Mouse (Mus musculus): ENCODE results near the gene Cdc27. TPM values are rescaled to one million over a fixed set of nuclear protein-coding genes. Genes with fewer than 3 reads are reported as not detected.

The Cdc27 gene
- polyA plus RNA-seq, 1 experiment, result 3.2 TPM

DNA sequence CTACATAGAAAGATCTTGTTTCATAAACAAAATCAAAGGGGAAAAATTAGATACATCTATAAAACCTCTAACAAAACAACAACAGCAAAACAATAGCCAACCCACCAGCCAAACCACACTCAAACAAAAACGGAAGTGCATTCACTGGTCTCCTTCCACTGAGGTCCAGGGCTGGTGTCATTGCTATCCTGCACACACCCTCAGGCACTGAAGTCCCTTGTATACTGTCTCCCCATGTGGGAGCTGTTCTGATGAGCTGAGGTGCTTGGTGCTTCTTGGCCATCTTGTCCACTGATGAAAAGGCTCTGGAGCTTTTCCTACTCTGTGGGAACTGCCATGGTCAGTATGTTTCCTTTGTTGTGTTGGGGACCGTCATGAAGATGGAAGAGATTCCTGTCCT lies 38.1 kb upstream of the Cdc27 start:
- Histone ChIP-seq H3K36me3 (ENCODE audit: control insufficient read depth, insufficient read depth, low read length) (no peaks in the 10 kb centered on the region), H3K4me3 (ENCODE audit: extremely low read depth, insufficient read depth, insufficient read length) (no peak overlapping the region), H3K4me1 (ENCODE audit: control insufficient read depth, insufficient read depth, insufficient read length) (no peaks in the 10 kb centered on the region; the same call in 1 of the 2 replicates), H3K27me3 (ENCODE audit: control insufficient read depth, insufficient read depth, low read length) (no peaks in the 10 kb centered on the region), H3K27ac (ENCODE audit: insufficient read depth, low read length) (no peak overlapping the region)
- no peak for DNase-seq (ENCODE audit: low read depth in 1 of 2, low spot score in 2 of 2)
- TF ChIP-seq POLR2A (IDR thresholded peaks at IDR 0.05; ENCODE audit: low read depth, low read length) (no peak), CTCF (IDR thresholded peaks at IDR 0.05; ENCODE audit: extremely low read depth, insufficient read depth, insufficient read length, insufficient replicate concordance) (no peak)
- 96% methylated on average over 2 of the region's 2 CpGs for WGBS

- H3K4me1 ChIP-seq (ENCODE audit: control insufficient read depth, insufficient read depth, insufficient read length), result peaks cover 3% of the 10 kb centered on the region; the same call in 1 of the 2 replicates
- DNase-seq (ENCODE audit: low read depth in 1 of 2, low spot score in 2 of 2), result no peak
- 94% methylated on average over 9 of the region's 9 CpGs for WGBS
- TF ChIP-seq CTCF (IDR thresholded peaks at IDR 0.05; ENCODE audit: extremely low read depth, insufficient read depth, insufficient read length, insufficient replicate concordance), result no peak
- no peak for TF ChIP-seq POLR2A (IDR thresholded peaks at IDR 0.05; ENCODE audit: low read depth, low read length)
- H3K27ac ChIP-seq (ENCODE audit: insufficient read depth, low read length), result no peak overlapping the region
- no peaks in the 10 kb centered on the region for H3K27me3 ChIP-seq (ENCODE audit: control insufficient read depth, insufficient read depth, low read length)
- H3K36me3 ChIP-seq (ENCODE audit: control insufficient read depth, insufficient read depth, low read length), result no peaks in the 10 kb centered on the region
- H3K4me3 ChIP-seq (ENCODE audit: extremely low read depth, insufficient read depth, insufficient read length), result no peak overlapping the region
These were observed 37.5 kb upstream of the Cdc27 start for GRCm38 (mm10) chr11:104587904-104588303.

GRCm38 (mm10) chr11:104585495-104585894 lies 35.1 kb upstream of the Cdc27 start:
- Histone ChIP-seq H3K4me1 (ENCODE audit: control insufficient read depth, insufficient read depth, insufficient read length) (peaks cover 4% of the 10 kb centered on the region; the same call in 1 of the 2 replicates), H3K36me3 (ENCODE audit: control insufficient read depth, insufficient read depth, low read length) (no peaks in the 10 kb centered on the region), H3K4me3 (ENCODE audit: extremely low read depth, insufficient read depth, insufficient read length) (no peak overlapping the region), H3K27me3 (ENCODE audit: control insufficient read depth, insufficient read depth, low read length) (no peaks in the 10 kb centered on the region), H3K27ac (ENCODE audit: insufficient read depth, low read length) (no peak overlapping the region)
- WGBS, result 90% methylated on average over 5 of the region's 5 CpGs
- TF ChIP-seq CTCF (IDR thresholded peaks at IDR 0.05; ENCODE audit: extremely low read depth, insufficient read depth, insufficient read length, insufficient replicate concordance) (no peak), POLR2A (IDR thresholded peaks at IDR 0.05; ENCODE audit: low read depth, low read length) (no peak)
- DNase-seq (ENCODE audit: low read depth in 1 of 2, low spot score in 2 of 2), result no peak

DNA sequence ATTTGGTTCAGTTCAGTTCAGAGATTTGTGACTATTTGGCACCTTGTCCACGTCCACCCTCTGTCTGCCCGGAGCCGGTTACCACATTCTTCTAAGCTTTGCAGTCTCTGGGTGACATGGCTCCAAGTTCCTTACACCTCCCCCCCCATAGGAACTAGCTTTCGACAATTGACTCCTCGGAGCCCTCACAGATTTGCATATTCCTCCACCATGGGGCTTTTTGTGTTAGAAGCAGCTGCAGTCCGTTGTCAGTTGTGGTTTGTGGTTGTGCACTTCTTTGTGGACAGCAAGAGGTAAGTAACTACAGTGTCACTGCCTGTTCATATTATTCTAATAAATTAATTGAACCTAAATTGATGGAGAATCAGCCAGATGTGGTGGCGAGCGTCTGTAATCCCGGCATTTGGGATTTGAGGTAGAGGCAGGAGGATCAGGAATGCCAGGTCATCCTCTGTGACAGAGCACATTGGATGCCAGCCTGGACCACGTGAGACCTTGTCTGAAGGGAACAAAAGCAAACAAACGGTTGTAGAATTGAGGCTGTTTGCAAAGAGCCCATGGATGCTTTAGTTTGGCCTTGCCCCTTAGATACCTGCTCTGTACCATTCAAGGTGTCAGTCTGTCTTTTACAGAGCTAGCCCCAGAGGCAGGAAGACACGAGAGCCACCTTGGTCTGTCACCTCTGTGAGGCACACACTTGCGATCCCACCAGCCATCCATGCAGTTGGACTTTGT lies 32.4 kb upstream of the Cdc27 start:
- TF ChIP-seq POLR2A (IDR thresholded peaks at IDR 0.05; ENCODE audit: low read depth, low read length) (no peak), CTCF (IDR thresholded peaks at IDR 0.05; ENCODE audit: extremely low read depth, insufficient read depth, insufficient read length, insufficient replicate concordance) (no peak)
- Histone ChIP-seq H3K36me3 (ENCODE audit: control insufficient read depth, insufficient read depth, low read length) (no peaks in the 10 kb centered on the region), H3K27ac (ENCODE audit: insufficient read depth, low read length) (peak overlapping the region; percentile 76), H3K27me3 (ENCODE audit: control insufficient read depth, insufficient read depth, low read length) (no peaks in the 10 kb centered on the region), H3K4me3 (ENCODE audit: extremely low read depth, insufficient read depth, insufficient read length) (peak overlapping the region; percentile 33; the same call in 1 of the 2 replicates), H3K4me1 (ENCODE audit: control insufficient read depth, insufficient read depth, insufficient read length) (peaks cover 4% of the 10 kb centered on the region; the same call in 1 of the 2 replicates)
- DNase-seq (ENCODE audit: low read depth in 1 of 2, low spot score in 2 of 2), result peak; percentile 49 to 74
- WGBS, result 20% methylated on average over 13 of the region's 13 CpGs

GRCm38 (mm10) chr11:104582308-104582606 lies 31.8 kb upstream of the Cdc27 start:
- H3K4me1 ChIP-seq (ENCODE audit: control insufficient read depth, insufficient read depth, insufficient read length), result peaks cover 4% of the 10 kb centered on the region; the same call in 1 of the 2 replicates
- 16% methylated on average over 2 of the region's 2 CpGs for WGBS
- peak overlapping the region; percentile 76 for H3K27ac ChIP-seq (ENCODE audit: insufficient read depth, low read length)
- no peak for DNase-seq (ENCODE audit: low read depth in 1 of 2, low spot score in 2 of 2)
- no peaks in the 10 kb centered on the region for H3K27me3 ChIP-seq (ENCODE audit: control insufficient read depth, insufficient read depth, low read length)
- peak overlapping the region; percentile 35 for H3K4me3 ChIP-seq (ENCODE audit: extremely low read depth, insufficient read depth, insufficient read length)
- TF ChIP-seq CTCF (IDR thresholded peaks at IDR 0.05; ENCODE audit: extremely low read depth, insufficient read depth, insufficient read length, insufficient replicate concordance) (no peak), POLR2A (IDR thresholded peaks at IDR 0.05; ENCODE audit: low read depth, low read length) (no peak)
- H3K36me3 ChIP-seq (ENCODE audit: control insufficient read depth, insufficient read depth, low read length), result no peaks in the 10 kb centered on the region

GRCm38 (mm10) chr11:104581446-104582307 lies 31.3 kb upstream of the Cdc27 start:
- TF ChIP-seq POLR2A (IDR thresholded peaks at IDR 0.05; ENCODE audit: low read depth, low read length), result 0 out of 2 replicates have a peak, but pooled peaks have one; percentile 7
- TF ChIP-seq CTCF (IDR thresholded peaks at IDR 0.05; ENCODE audit: extremely low read depth, insufficient read depth, insufficient read length, insufficient replicate concordance), result no peak
- H3K36me3 ChIP-seq (ENCODE audit: control insufficient read depth, insufficient read depth, low read length), result no peaks in the 10 kb centered on the region
- 4% methylated on average over 18 of the region's 18 CpGs for WGBS
- peaks cover 4% of the 10 kb centered on the region; the same call in 1 of the 2 replicates for H3K4me1 ChIP-seq (ENCODE audit: control insufficient read depth, insufficient read depth, insufficient read length)
- peak overlapping the region; percentile 76 for H3K27ac ChIP-seq (ENCODE audit: insufficient read depth, low read length)
- no peaks in the 10 kb centered on the region for H3K27me3 ChIP-seq (ENCODE audit: control insufficient read depth, insufficient read depth, low read length)
- H3K4me3 ChIP-seq (ENCODE audit: extremely low read depth, insufficient read depth, insufficient read length), result peak overlapping the region; percentile 65
- peak; percentile 55 to 60 for DNase-seq (ENCODE audit: low read depth in 1 of 2, low spot score in 2 of 2)
